Mouse (Mus musculus) midbrain, embryonic 15.5 days (tissue): Measurements from ENCODE around the gene Lin52. TPM values are rescaled to one million over a fixed set of nuclear protein-coding genes. Genes with fewer than 3 reads are reported as not detected.
A peak's percentile ranks its signal among the peaks of the same experiment; 100 is the strongest.

ENCODE experiments used
- ATAC-seq: fragments of 200-750 bp; cut with Nextera tagmentation; replicated peaks from 2 replicates; pipeline ENCODE4 v1.8.0; 2017; ENCODE audit warnings: moderate TSS enrichment
- H3K27ac ChIP-seq: fragments of 300-500 bp; sonication (generic); 2 replicates; pipeline ENCODE4 v1.5.1; 2015; ENCODE audit warnings: mild to moderate bottlenecking, inconsistent platforms
- H3K27me3 ChIP-seq: fragments of 300-500 bp; sonication (generic); replicated peaks from 2 replicates; pipeline ENCODE4 v1.6.1; 2015; ENCODE audit warnings: inconsistent platforms
- H3K36me3 ChIP-seq: fragments of 300-500 bp; sonication (generic); replicated peaks from 2 replicates; pipeline ENCODE4 v1.6.1; 2015; ENCODE audit warnings: inconsistent platforms
- H3K4me1 ChIP-seq: fragments of 300-500 bp; sonication (generic); 2 replicates; pipeline ENCODE4 v1.6.1; 2015; ENCODE audit warnings: inconsistent platforms
- H3K4me2 ChIP-seq: fragments of 300-500 bp; sonication (generic); 2 replicates; pipeline ENCODE4 v1.6.1; 2015; ENCODE audit warnings: inconsistent platforms, mild to moderate bottlenecking, moderate library complexity
- H3K4me3 ChIP-seq: fragments of 300-500 bp; sonication (generic); 2 replicates; pipeline ENCODE4 v1.5.1; 2015; ENCODE audit warnings: mild to moderate bottlenecking, inconsistent platforms
- H3K9ac ChIP-seq: fragments of 300-500 bp; sonication (generic); 2 replicates; pipeline ENCODE4 v1.6.1; 2015; ENCODE audit warnings: mild to moderate bottlenecking, inconsistent platforms
- H3K9me3 ChIP-seq: fragments of 300-500 bp; sonication (generic); 2 replicates; pipeline ENCODE4 v1.6.1; 2016; ENCODE audit warnings: inconsistent platforms
- WGBS: fragments of 180-500 bp; shearing (Covaris S2); methylation state at CpG from one replicate; pipeline ENCODE4 v1.1.7; 2015; ENCODE audit warnings: mixed read lengths; 5-methylcytosine and 5-hydroxymethylcytosine counted together
- polyA plus RNA-seq: library from polyadenylated mRNA; unstranded; fragments of >200 nt; fragmentation: Nextera tagmentation; extraction: Ambion mirVana; gene quantifications from 2 replicates; pipeline ENCODE4 v1.2.1, GENCODE M21; 2015

Lin52 gene
- polyA plus RNA-seq, 1 experiment from 2014 or later, result 35.1 TPM

DNA sequence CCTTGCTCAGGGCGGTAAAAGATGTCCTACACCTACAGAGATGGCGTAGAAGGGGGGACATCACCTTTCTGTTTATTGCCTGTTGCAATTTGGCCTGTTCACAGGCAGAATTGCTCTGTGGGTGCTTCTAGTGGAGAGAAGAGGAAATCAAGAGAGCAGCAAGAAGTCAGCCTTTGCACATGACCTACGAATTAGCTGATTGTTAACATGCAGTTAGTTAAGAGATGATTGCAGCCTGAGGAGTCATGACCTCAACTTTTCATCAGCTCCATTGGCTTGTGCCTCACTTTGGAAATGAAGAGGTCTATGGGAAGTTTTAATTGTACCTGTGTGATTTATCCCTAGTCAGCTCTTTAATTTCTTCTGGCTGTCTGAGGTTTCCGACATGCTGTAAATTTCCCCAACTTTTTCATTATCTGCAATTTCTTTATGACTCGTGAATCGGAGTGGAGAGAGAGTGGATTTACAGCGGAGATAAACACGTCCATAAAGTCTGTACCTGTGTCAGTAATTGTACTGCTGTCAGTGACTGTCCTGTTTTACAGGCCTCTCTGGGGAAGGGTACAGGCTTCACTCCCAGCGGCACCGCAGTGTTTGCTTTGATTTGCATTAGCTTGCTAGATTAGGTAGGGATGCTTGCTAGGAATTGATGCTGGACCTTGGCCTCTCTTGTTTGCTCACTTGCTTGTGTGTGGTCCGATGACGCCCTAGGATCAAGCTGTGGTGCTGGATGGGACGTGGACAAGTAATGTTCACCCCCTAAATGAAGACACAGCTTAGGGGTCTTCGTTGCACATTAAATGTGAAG is 31.8 kb downstream of the Lin52 start:
- no peak overlapping the region for H3K27ac ChIP-seq
- H3K9me3 ChIP-seq, result no peaks in the 10 kb centered on the region
- 87% methylated on average over 14 of the region's 14 CpGs for WGBS
- H3K27me3 ChIP-seq, result no peaks in the 10 kb centered on the region
- H3K9ac ChIP-seq, result no peak overlapping the region
- H3K4me3 ChIP-seq, result no peak overlapping the region
- H3K4me2 ChIP-seq, result no peak overlapping the region
- no peak for ATAC-seq
- peaks cover 9% of the 10 kb centered on the region; the same call in 1 of the 2 replicates for H3K4me1 ChIP-seq
- H3K36me3 ChIP-seq, result no peaks in the 10 kb centered on the region

- Histone ChIP-seq H3K9ac (no peak overlapping the region), H3K4me2 (0 out of 2 replicates have a peak overlapping the region, but pooled peaks have one; percentile 3), H3K27ac (peak overlapping the region; percentile 2; the same call in 1 of the 2 replicates), H3K27me3 (0 out of 2 replicates have a peak, but pooled peaks cover 6% of the 10 kb centered on the region), H3K4me1 (peaks cover 9% of the 10 kb centered on the region; the same call in 1 of the 2 replicates), H3K36me3 (no peaks in the 10 kb centered on the region), H3K9me3 (no peaks in the 10 kb centered on the region), H3K4me3 (no peak overlapping the region)
- ATAC-seq, result peak; percentile 82
- 17% methylated on average over 8 of the region's 8 CpGs for WGBS
Measured at GRCm38 (mm10) chr12:84487324-84488056, 36.3 kb downstream of the Lin52 start.

DNA sequence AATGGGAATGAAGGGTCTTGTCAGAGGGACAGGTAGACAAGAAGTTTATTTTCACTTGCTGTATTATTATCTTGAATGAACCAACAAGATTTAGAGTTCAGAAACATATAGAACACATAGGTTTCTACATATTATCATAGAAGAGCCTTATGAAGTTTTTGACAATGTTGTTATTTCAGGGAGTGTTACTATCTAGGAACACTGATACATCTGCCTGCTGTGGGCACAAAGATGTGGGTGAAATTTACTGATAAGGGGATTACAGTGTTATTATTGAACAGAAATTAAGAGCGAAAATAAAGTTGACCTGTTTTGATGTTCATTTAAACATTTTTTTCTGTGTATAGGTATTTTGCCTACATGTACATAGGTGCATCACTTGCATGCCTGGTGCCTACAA is 45.6 kb downstream of the Lin52 start:
- 89% methylated on average over 1 of the region's 1 CpGs for WGBS
- Histone ChIP-seq H3K9ac (no peak overlapping the region), H3K4me1 (peaks cover 17% of the 10 kb centered on the region), H3K36me3 (no peaks in the 10 kb centered on the region), H3K27ac (no peak overlapping the region), H3K27me3 (no peaks in the 10 kb centered on the region), H3K4me2 (no peak overlapping the region), H3K4me3 (no peak overlapping the region), H3K9me3 (no peaks in the 10 kb centered on the region)
- ATAC-seq, result no peak

DNA sequence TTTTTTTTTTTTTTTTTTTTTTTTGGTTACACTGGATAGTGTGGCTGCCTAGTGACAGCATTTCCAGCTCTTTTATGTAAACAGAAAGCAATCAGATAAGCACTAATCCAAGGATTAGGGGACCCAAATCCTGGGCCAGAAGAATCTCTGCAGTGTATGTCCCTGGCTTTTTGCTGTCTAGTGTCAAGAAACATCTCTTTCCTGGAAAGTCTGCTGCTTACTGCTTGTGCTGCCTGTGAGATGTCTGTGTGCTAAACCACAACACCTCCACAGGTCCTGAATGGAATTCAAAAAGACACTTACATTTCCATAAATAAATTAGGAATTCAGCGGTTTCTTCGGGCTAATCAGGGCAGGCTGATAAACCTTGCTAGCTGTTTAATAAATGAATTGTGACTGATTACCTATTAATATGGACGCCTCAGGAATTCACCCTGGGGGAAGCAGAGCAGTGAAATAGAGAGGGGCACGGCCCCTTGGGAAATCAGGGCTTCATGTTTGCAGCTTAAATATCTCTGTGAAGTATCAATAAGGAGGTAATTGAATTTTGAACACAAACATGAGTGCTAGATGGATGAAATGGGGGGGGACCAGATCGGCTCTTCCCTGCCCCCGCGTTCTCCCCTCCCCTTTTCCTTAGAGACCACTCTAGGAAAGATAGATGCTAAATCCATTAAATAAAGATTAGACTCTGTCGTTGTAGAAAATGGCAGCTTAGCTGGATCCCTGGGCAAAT is 49.5 kb downstream of the Lin52 start:
- no peaks in the 10 kb centered on the region for H3K27me3 ChIP-seq
- H3K4me3 ChIP-seq, result no peak overlapping the region
- H3K4me2 ChIP-seq, result peak overlapping the region; percentile 30
- no peaks in the 10 kb centered on the region for H3K9me3 ChIP-seq
- ATAC-seq, result peak; percentile 63
- H3K36me3 ChIP-seq, result no peaks in the 10 kb centered on the region
- H3K9ac ChIP-seq, result no peak overlapping the region
- 20% methylated on average over 8 of the region's 8 CpGs for WGBS
- H3K4me1 ChIP-seq, result peaks cover 20% of the 10 kb centered on the region
- H3K27ac ChIP-seq, result peak overlapping the region; percentile 67

- Histone ChIP-seq H3K4me3 (no peak overlapping the region), H3K36me3 (no peaks in the 10 kb centered on the region), H3K27ac (peak overlapping the region; percentile 67), H3K9me3 (no peaks in the 10 kb centered on the region), H3K4me2 (peak overlapping the region; percentile 30), H3K4me1 (peaks cover 20% of the 10 kb centered on the region), H3K27me3 (no peaks in the 10 kb centered on the region), H3K9ac (no peak overlapping the region)
- 35% methylated on average over 4 of the region's 4 CpGs for WGBS
- ATAC-seq, result 0 out of 2 replicates have a peak, but pooled peaks have one; percentile 14
Measured at GRCm38 (mm10) chr12:84501278-84501677, 50.1 kb downstream of the Lin52 start.

DNA sequence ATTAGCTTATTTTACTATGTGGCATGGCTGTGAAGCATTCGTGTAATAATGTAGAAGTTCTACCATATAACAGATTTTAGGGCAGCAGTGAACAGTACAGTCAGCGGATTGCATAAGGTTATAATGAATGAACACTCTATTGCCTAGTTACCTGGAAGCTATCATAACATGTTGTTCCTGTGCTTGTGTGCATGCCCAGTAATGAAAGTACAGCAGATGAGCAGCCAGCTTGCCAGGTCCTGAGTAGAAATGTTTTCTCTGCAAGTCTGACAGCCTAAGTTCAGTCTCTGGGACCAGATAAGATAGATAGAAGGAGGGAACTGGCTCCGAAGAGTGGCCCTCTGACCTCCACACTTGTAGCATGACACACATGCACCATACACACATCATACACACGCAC is 55.6 kb downstream of the Lin52 start:
- Histone ChIP-seq H3K27me3 (no peaks in the 10 kb centered on the region), H3K9ac (no peak overlapping the region), H3K36me3 (no peaks in the 10 kb centered on the region), H3K9me3 (no peaks in the 10 kb centered on the region), H3K4me2 (no peak overlapping the region), H3K4me3 (no peak overlapping the region), H3K4me1 (peaks cover 2% of the 10 kb centered on the region; the same call in 1 of the 2 replicates), H3K27ac (no peak overlapping the region)
- WGBS, result 95% methylated on average over 4 of the region's 4 CpGs
- no peak for ATAC-seq

DNA sequence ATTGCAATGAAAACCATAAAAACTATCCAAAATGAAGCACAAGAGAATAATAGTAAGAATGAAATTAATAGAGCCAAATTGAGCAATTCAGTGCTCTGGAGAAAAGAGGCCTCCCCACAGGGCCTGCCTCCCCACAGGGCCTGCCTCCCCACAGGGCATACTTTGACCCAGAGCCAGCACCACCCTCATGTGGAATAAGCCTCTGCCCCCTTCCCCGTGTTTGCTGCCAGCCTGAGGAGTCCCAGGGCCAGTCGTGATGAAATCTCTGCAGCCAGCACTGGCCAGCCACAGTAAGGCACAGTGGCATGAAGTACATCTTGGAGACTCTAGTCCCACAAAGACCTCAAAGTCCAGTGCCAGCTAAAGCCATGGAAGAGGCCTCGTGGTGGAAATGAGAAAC is 60.8 kb downstream of the Lin52 start:
- no peak overlapping the region for H3K4me3 ChIP-seq
- no peaks in the 10 kb centered on the region for H3K4me1 ChIP-seq
- WGBS, result 61% methylated on average over 3 of the region's 3 CpGs
- no peak overlapping the region for H3K27ac ChIP-seq
- H3K36me3 ChIP-seq, result no peaks in the 10 kb centered on the region
- ATAC-seq, result no peak
- no peaks in the 10 kb centered on the region for H3K27me3 ChIP-seq
- no peaks in the 10 kb centered on the region for H3K9me3 ChIP-seq
- no peak overlapping the region for H3K9ac ChIP-seq
- H3K4me2 ChIP-seq, result no peak overlapping the region

- Histone ChIP-seq H3K27ac (no peak overlapping the region), H3K9ac (no peak overlapping the region), H3K27me3 (no peaks in the 10 kb centered on the region), H3K36me3 (no peaks in the 10 kb centered on the region), H3K4me2 (no peak overlapping the region), H3K4me3 (no peak overlapping the region), H3K4me1 (no peaks in the 10 kb centered on the region), H3K9me3 (no peaks in the 10 kb centered on the region)
- 88% methylated on average over 4 of the region's 4 CpGs for WGBS
- no peak for ATAC-seq
Measured at GRCm38 (mm10) chr12:84515486-84515885, 64.3 kb downstream of the Lin52 start.

DNA sequence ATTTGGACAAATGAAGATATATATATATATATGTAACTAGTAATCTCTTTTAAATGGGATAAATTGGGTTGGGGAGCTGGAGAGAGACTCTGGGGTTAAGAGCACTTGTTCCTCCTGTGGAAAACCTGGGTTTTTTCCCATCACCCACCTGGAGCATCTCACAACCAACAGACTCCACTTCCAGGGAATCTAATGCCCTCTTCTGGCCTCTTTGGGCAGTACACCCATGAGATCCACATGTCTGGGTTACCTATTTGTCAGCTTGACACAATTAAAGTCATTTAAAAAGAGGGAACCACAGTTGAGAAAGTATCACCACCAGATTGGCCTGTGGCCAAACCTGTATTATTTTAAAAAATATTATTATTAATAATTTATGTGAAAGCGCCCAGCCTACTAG is 65.4 kb downstream of the Lin52 start:
- no peak for ATAC-seq
- Histone ChIP-seq H3K4me2 (no peak overlapping the region), H3K27ac (no peak overlapping the region), H3K4me1 (no peaks in the 10 kb centered on the region), H3K9ac (no peak overlapping the region), H3K9me3 (no peaks in the 10 kb centered on the region), H3K4me3 (no peak overlapping the region), H3K27me3 (no peaks in the 10 kb centered on the region), H3K36me3 (no peaks in the 10 kb centered on the region)
- WGBS, result 97% methylated on average over 1 of the region's 1 CpGs

DNA sequence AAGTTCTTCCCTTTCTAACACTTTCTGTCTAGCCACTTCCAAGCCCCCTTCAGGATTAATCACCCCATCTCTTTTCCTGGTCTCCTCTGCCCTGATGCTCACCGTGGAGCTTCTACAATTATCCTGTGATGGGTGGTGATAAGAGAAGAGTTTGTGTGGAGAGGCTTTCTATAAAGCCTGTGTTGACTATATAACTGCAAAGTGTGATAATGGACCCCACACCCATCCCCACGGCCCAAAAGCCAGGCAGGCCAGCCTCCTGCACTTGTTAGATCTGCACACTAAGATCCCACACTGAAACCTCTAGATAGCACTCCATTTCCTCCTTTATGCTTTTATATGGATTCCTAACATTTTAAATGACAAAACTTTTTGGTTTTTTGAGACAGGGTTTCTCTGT is 66.8 kb downstream of the Lin52 start:
- Histone ChIP-seq H3K4me2 (no peak overlapping the region), H3K9ac (no peak overlapping the region), H3K27me3 (no peaks in the 10 kb centered on the region), H3K9me3 (no peaks in the 10 kb centered on the region), H3K4me1 (no peaks in the 10 kb centered on the region), H3K36me3 (no peaks in the 10 kb centered on the region), H3K27ac (no peak overlapping the region), H3K4me3 (no peak overlapping the region)
- 87% methylated on average over 2 of the region's 2 CpGs for WGBS
- ATAC-seq, result no peak

GRCm38 (mm10) chr12:84523728-84524127 is 72.5 kb downstream of the Lin52 start:
- no peaks in the 10 kb centered on the region; the same call in 1 of the 2 replicates for H3K4me1 ChIP-seq
- WGBS, result 62% methylated on average over 3 of the region's 3 CpGs

More at GRCm38 (mm10) chr12:84523728-84524127, 72.5 kb downstream of the Lin52 start:
- Histone ChIP-seq H3K4me2 (no peak overlapping the region), H3K9me3 (no peaks in the 10 kb centered on the region), H3K27me3 (no peaks in the 10 kb centered on the region), H3K9ac (no peak overlapping the region), H3K27ac (no peak overlapping the region), H3K4me3 (no peak overlapping the region), H3K36me3 (no peaks in the 10 kb centered on the region)
- ATAC-seq, result no peak
